Mouse (Mus musculus) B cell, adult 67 days (primary cell): ENCODE data around the gene Ankrd26. TPM values are rescaled to one million over a fixed set of nuclear protein-coding genes. Genes with fewer than 3 reads are reported as not detected.

Experiments
- total RNA-seq, 2 experiments: library from RNA; stranded (reverse); gene quantifications; 4 replicates each; pipeline ENCODE4 v1.2.4; 2023

Ankrd26 gene
- 10 to 100 TPM in 1 of 2 experiments, 1 to 10 TPM in 1; 9.8 to 12.3 TPM for total RNA-seq

DNA sequence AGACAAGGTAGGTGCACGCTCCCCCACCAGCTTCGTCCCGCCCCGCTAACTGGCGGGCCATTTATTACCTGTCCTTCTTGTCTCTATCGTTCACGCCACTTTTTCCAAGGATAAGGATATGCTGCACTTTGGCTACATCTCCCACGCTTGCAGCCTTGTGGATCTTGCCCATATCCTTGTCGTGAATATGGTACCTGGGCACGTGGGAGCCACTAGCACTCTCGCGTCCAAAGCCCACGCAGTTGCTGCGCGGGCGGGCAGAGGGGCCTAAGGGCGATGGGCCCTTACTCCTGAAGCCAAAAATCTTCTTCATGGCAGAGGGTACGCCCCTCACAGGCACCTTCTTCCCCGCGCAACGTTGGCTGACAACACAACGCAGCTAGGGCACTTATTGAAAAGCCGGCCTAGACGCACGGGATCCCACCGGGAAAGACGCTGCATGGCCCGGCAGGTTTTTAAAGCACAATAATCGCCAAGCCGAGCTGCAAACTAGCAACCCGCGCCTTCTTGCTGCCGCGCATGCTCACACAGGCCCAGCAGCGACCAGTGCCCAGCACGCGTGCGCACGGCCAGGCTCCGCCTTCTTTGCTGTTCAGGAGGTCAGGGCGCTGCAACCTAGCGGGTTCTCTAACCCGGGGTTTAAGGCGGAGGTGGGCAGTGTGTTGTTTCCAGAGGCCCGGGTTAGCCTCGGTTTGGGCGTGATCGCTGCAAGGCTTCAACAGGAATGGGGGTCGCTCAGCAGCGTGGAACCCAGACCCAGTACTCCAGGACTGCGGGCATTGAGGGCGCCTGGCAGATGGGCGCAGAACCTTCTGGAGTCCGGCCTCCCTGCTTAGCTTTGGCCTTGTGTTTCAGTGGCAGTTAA lies at the start of gene Ankrd26:
Gene Ankrd26 (minus strand): TSS at position 482 of the 865 bp plus-strand sequence.

DNA sequence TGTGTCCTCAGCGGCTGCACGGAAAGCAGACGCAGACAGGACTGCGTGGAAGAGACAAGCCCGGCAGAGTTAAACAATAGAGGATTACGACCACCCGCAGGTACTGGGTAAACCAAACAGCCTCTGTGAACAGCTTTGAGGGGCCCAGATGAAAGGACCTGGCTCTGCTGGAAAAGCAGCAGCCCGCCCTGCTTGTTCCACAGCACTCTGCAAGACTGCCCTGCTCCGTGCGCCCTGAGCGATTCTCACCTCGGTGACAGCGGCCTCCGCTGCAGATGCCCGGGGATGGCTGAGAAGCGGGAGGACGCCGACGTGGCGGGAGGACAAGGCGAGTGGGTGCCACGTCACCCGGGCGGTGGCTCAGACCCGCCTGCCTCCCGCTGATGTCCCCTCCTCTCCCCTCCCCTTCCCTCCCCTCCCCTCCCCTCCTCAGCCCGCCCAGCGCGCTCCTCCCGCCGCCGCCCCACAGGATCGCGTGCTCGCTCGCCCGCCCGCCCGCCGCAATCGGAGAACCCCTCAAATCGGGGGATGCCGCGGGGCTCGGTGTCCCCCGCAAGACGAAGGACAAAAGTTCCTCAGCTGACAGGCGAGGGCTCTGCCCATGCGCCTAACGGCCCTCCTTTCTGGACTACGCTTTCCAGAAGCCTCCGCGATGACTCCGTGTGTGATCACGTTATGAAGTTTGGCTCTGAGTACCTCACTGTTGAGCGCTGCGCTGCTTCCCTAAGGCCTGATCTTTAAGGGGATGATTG lies 82.9 kb downstream of the Ankrd26 start, which contains the start of gene Zfp9:
Gene Zfp9 (minus strand): TSS at position 364 of the 752 bp plus-strand sequence.

DNA sequence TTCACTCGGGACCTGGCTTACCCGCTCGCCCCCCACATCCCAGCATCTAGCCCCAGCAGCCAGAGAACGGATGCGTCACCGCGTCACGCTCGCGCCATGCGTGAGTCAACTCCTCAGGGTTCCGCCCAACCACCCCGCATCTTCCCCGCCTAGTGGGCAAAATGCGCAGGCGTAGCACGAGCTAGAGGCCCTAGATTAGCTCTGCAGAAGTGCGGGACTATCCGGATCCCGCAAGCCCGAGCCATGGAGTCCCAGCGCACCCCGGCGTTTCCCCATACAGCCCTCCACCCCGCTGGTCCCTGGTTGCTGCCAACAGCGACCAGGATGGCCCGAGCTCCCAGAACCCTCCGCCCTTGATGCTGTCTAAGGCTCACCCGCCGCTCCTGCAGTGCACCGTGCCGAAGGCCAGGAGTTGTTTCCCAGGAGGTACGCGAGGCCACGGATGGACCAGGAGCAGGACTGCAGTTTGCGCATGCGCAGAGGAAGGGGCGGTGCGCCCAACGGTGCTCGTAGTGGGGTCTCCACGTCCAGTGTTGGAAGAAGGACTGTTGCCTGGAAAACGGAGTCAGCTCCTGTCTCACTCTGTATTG lies 106.9 kb downstream of the Ankrd26 start, which contains the start of gene Zfp248:
Gene Zfp248 (minus strand): TSS at position 487 of the 590 bp plus-strand sequence.

Other genes with a start within 250 kb of the Ankrd26 start
- gene Bms1, start 142.8 kb downstream of the Ankrd26 start, total RNA-seq = 10 to 100 TPM; 58.3 to 59.0 TPM
- gene Zfp248, start 106.7 kb downstream of the Ankrd26 start, total RNA-seq = 1 to 10 TPM; 2.0 to 2.7 TPM
- gene Zfp9, start 82.9 kb downstream of the Ankrd26 start, total RNA-seq = not detected